Mouse (Mus musculus) MEL (cell line): Measurements from ENCODE around the gene Snx15. TPM values are rescaled to one million over a fixed set of nuclear protein-coding genes. Genes with fewer than 3 reads are reported as not detected.

Experiments
- DNase-seq: peaks from one replicate; pipeline ENCODE4 v3.0.0; 2011; ENCODE audit warnings: low read depth, low spot score
- H3K27ac ChIP-seq: 2 replicates; pipeline ENCODE4 v1.5.1; 2012; ENCODE audit warnings: low read depth, mild to moderate bottlenecking, control low read depth, low read length, moderate library complexity; ENCODE audit not compliant: control insufficient read depth
- H3K27me3 ChIP-seq, 2 experiments: fragments of 150-350 bp in 1 of 2; sonication (generic) in 1 of 2; 2 replicates each; pipeline ENCODE4 v1.6.1; 2012; ENCODE audit warnings: low read length in 2 of 2, mild to moderate bottlenecking in 2 of 2, improper control_type of control experiment in 1 of 2, moderate library complexity in 1 of 2; ENCODE audit not compliant: insufficient read depth in 2 of 2, control insufficient read depth in 1 of 2
- H3K36me3 ChIP-seq, 2 experiments: 2 replicates each; pipeline ENCODE4 v1.6.1; 2012 to 2014; ENCODE audit warnings: low read length in 2 of 2, improper control_type of control experiment in 1 of 2, inconsistent platforms in 1 of 2, mild to moderate bottlenecking in 1 of 2; ENCODE audit not compliant: insufficient read depth in 2 of 2, control insufficient read depth in 1 of 2
- H3K4me1 ChIP-seq, 2 experiments: fragments of 150-350 bp in 1 of 2; sonication (generic) in 1 of 2; 2 replicates each; pipeline ENCODE4 v1.6.1; 2012; ENCODE audit warnings: low read length in 2 of 2, improper control_type of control experiment in 1 of 2, mild to moderate bottlenecking in 1 of 2; ENCODE audit not compliant: insufficient read depth in 2 of 2, control insufficient read depth in 1 of 2
- H3K4me3 ChIP-seq, 2 experiments: fragments of 150-350 bp in 1 of 2; sonication (generic) in 1 of 2; 2 replicates each; pipeline ENCODE4 v1.5.1; 2012; ENCODE audit warnings: low read depth in 2 of 2, low read length in 2 of 2, mild to moderate bottlenecking in 2 of 2, moderate library complexity in 2 of 2, control low read depth in 1 of 2, improper control_type of control experiment in 1 of 2; ENCODE audit not compliant: control insufficient read depth in 1 of 2, insufficient read depth in 1 of 2
- H3K79me2 ChIP-seq: 2 replicates; pipeline ENCODE4 v1.6.1; 2012; ENCODE audit warnings: mild to moderate bottlenecking, low read length, moderate library complexity; ENCODE audit not compliant: control insufficient read depth, poor library complexity, insufficient read depth
- H3K9ac ChIP-seq: 2 replicates; pipeline ENCODE4 v1.6.1; 2012; ENCODE audit warnings: low read depth, mild to moderate bottlenecking, control low read depth, low read length, moderate library complexity; ENCODE audit not compliant: control insufficient read depth, poor library complexity, severe bottlenecking
- H3K9me3 ChIP-seq: fragments of 150-350 bp; sonication (generic); replicated peaks from 2 replicates; pipeline ENCODE4 v1.6.1; 2012; ENCODE audit warnings: mild to moderate bottlenecking, low read length, improper control_type of control experiment, moderate library complexity; ENCODE audit not compliant: insufficient read depth
- CHD1 ChIP-seq: IDR thresholded peaks from 2 replicates; pipeline ENCODE4 v1.6.1; 2012; ENCODE audit warnings: low read depth, mild to moderate bottlenecking, inconsistent platforms, low read length, improper control_type of control experiment
- CHD2 ChIP-seq: IDR thresholded peaks from 2 replicates; pipeline ENCODE4 v1.6.1; 2011; ENCODE audit warnings: low read length, improper control_type of control experiment
- CTCF ChIP-seq, 3 experiments: IDR thresholded peaks in 2 of 3; conservative IDR thresholded peaks in 1 of 3; 2 replicates each; pipeline ENCODE4 v1.5.1; 2011 to 2012; ENCODE audit warnings: low read length in 3 of 3, low read depth in 2 of 3, mild to moderate bottlenecking in 2 of 3, improper control_type of control experiment in 1 of 3, inconsistent platforms in 1 of 3, mixed read lengths in 1 of 3, moderate library complexity in 1 of 3; ENCODE audit not compliant: control insufficient read depth in 1 of 3, insufficient read depth in 1 of 3, poor library complexity in 1 of 3, severe bottlenecking in 1 of 3
- E2F4 ChIP-seq: IDR thresholded peaks from 2 replicates; pipeline ENCODE4 v1.6.1; 2011; ENCODE audit warnings: low read depth, low read length, improper control_type of control experiment, borderline replicate concordance
- ELF1 ChIP-seq: IDR thresholded peaks from 2 replicates; pipeline ENCODE4 v1.6.1; 2014; ENCODE audit warnings: low read depth, mild to moderate bottlenecking, inconsistent platforms, low read length, improper control_type of control experiment, moderate library complexity
- EP300 ChIP-seq, 2 experiments: IDR thresholded peaks; 2 replicates each; pipeline ENCODE4 v1.6.1; 2011; ENCODE audit warnings: improper control_type of control experiment in 2 of 2, low read length in 2 of 2, low read depth in 1 of 2, mild to moderate bottlenecking in 1 of 2
- GABPA ChIP-seq: IDR thresholded peaks from 2 replicates; pipeline ENCODE4 v1.6.1; 2012; ENCODE audit warnings: low read depth, mild to moderate bottlenecking, inconsistent platforms, low read length, improper control_type of control experiment, moderate library complexity
- GATA1 ChIP-seq: IDR thresholded peaks from 2 replicates; pipeline ENCODE4 v1.6.1; 2011; ENCODE audit warnings: low read depth, low read length, improper control_type of control experiment
- HCFC1 ChIP-seq: IDR thresholded peaks from 2 replicates; pipeline ENCODE4 v1.6.1; 2012; ENCODE audit warnings: low read depth, mild to moderate bottlenecking, inconsistent platforms, low read length, improper control_type of control experiment, moderate library complexity
- JUND ChIP-seq: IDR thresholded peaks from 2 replicates; pipeline ENCODE4 v1.6.1; 2011; ENCODE audit warnings: low read depth, mild to moderate bottlenecking, improper control_type of control experiment, low read length
- KAT2A ChIP-seq: conservative IDR thresholded peaks from 2 replicates; pipeline ENCODE4 v1.6.1; 2012; ENCODE audit warnings: low read depth, low read length, improper control_type of control experiment, inconsistent platforms
- MAFK ChIP-seq: IDR thresholded peaks from 2 replicates; pipeline ENCODE4 v1.6.1; 2011; ENCODE audit warnings: low read depth, mild to moderate bottlenecking, low read length, improper control_type of control experiment, borderline replicate concordance
- MAX ChIP-seq: IDR thresholded peaks from 2 replicates; pipeline ENCODE4 v1.6.1; 2011; ENCODE audit warnings: low read length, improper control_type of control experiment
- MAZ ChIP-seq: IDR thresholded peaks from 2 replicates; pipeline ENCODE4 v1.6.1; 2012; ENCODE audit warnings: low read depth, mild to moderate bottlenecking, inconsistent platforms, low read length, improper control_type of control experiment
- MEF2A ChIP-seq: IDR thresholded peaks from 2 replicates; pipeline ENCODE4 v1.6.1; 2014; ENCODE audit warnings: low read depth, mild to moderate bottlenecking, inconsistent platforms, low read length, improper control_type of control experiment; ENCODE audit not compliant: poor library complexity, insufficient replicate concordance, severe bottlenecking; ENCODE audit errors: extremely low read depth
- MXI1 ChIP-seq: IDR thresholded peaks from 2 replicates; pipeline ENCODE4 v1.6.1; 2011; ENCODE audit warnings: mild to moderate bottlenecking, low read depth, low read length, improper control_type of control experiment
- MYB ChIP-seq: IDR thresholded peaks from 2 replicates; pipeline ENCODE4 v1.6.1; 2011; ENCODE audit warnings: mild to moderate bottlenecking, low read depth, low read length, improper control_type of control experiment
- MYC ChIP-seq: IDR thresholded peaks from 2 replicates; pipeline ENCODE4 v1.6.1; 2011; ENCODE audit warnings: low read depth, mild to moderate bottlenecking, low read length, improper control_type of control experiment, moderate library complexity
- NELFE ChIP-seq: IDR thresholded peaks from 2 replicates; pipeline ENCODE4 v1.6.1; 2011; ENCODE audit warnings: low read depth, low read length, improper control_type of control experiment
- NRF1 ChIP-seq: IDR thresholded peaks from 2 replicates; pipeline ENCODE4 v1.6.1; 2014; ENCODE audit warnings: low read depth, mild to moderate bottlenecking, inconsistent platforms, low read length, improper control_type of control experiment, moderate library complexity; ENCODE audit not compliant: poor library complexity, insufficient read depth, severe bottlenecking
- POLR2A ChIP-seq, 2 experiments: IDR thresholded peaks; 2 replicates each; pipeline ENCODE4 v1.6.1; 2011 to 2012; ENCODE audit warnings: low read length in 2 of 2, mild to moderate bottlenecking in 2 of 2, control low read depth in 1 of 2, improper control_type of control experiment in 1 of 2, low read depth in 1 of 2, moderate library complexity in 1 of 2; ENCODE audit not compliant: control insufficient read depth in 1 of 2, insufficient read depth in 1 of 2, poor library complexity in 1 of 2
- POLR2AphosphoS5 ChIP-seq: IDR thresholded peaks from 2 replicates; pipeline ENCODE4 v1.6.1; 2012; ENCODE audit warnings: low read depth, borderline replicate concordance, mild to moderate bottlenecking, inconsistent platforms, low read length, moderate library complexity, mixed read lengths
- RAD21 ChIP-seq: IDR thresholded peaks from 2 replicates; pipeline ENCODE4 v1.6.1; 2011; ENCODE audit warnings: mild to moderate bottlenecking, low read depth, low read length, improper control_type of control experiment
- RCOR1 ChIP-seq: IDR thresholded peaks from 2 replicates; pipeline ENCODE4 v1.6.1; 2012; ENCODE audit warnings: low read depth, mild to moderate bottlenecking, inconsistent platforms, low read length, improper control_type of control experiment
- SIN3A ChIP-seq: IDR thresholded peaks from 2 replicates; pipeline ENCODE4 v1.6.1; 2012; ENCODE audit warnings: low read length, improper control_type of control experiment, inconsistent platforms
- SMC3 ChIP-seq: IDR thresholded peaks from 2 replicates; pipeline ENCODE4 v1.6.1; 2011; ENCODE audit warnings: low read depth, low read length, improper control_type of control experiment
- TAL1 ChIP-seq: IDR thresholded peaks from 2 replicates; pipeline ENCODE4 v1.6.1; 2012; ENCODE audit warnings: mild to moderate bottlenecking, inconsistent platforms, low read length, moderate library complexity, mixed read lengths
- TBP ChIP-seq: IDR thresholded peaks from 2 replicates; pipeline ENCODE4 v1.8.0; 2011; ENCODE audit warnings: low read depth, low read length, improper control_type of control experiment
- TCF12 ChIP-seq: IDR thresholded peaks from 2 replicates; pipeline ENCODE4 v1.6.1; 2014; ENCODE audit warnings: low read depth, mild to moderate bottlenecking, inconsistent platforms, low read length, improper control_type of control experiment, moderate library complexity
- UBTF ChIP-seq: IDR thresholded peaks from 2 replicates; pipeline ENCODE4 v1.6.1; 2012; ENCODE audit warnings: low read depth, mild to moderate bottlenecking, inconsistent platforms, low read length, improper control_type of control experiment, moderate library complexity, borderline replicate concordance; ENCODE audit not compliant: insufficient read depth
- USF1 ChIP-seq: IDR thresholded peaks from 2 replicates; pipeline ENCODE4 v1.6.1; 2014; ENCODE audit warnings: low read depth, mild to moderate bottlenecking, inconsistent platforms, low read length, improper control_type of control experiment, moderate library complexity
- USF2 ChIP-seq, 2 experiments: IDR thresholded peaks; 2 replicates each; pipeline ENCODE4 v1.6.1; 2011 to 2012; ENCODE audit warnings: improper control_type of control experiment in 2 of 2, low read length in 2 of 2, borderline replicate concordance in 1 of 2, inconsistent platforms in 1 of 2, low read depth in 1 of 2, mild to moderate bottlenecking in 1 of 2; ENCODE audit not compliant: insufficient read depth in 1 of 2
- ZC3H11A ChIP-seq: IDR thresholded peaks from 2 replicates; pipeline ENCODE4 v1.6.1; 2012; ENCODE audit warnings: low read depth, mild to moderate bottlenecking, inconsistent platforms, low read length, improper control_type of control experiment
- ZKSCAN1 ChIP-seq: IDR thresholded peaks from 2 replicates; pipeline ENCODE4 v1.6.1; 2012; ENCODE audit warnings: low read depth, mild to moderate bottlenecking, inconsistent platforms, low read length, improper control_type of control experiment, moderate library complexity
- ZMIZ1 ChIP-seq: IDR thresholded peaks from 2 replicates; pipeline ENCODE4 v1.6.1; 2012; ENCODE audit warnings: low read depth, mild to moderate bottlenecking, inconsistent platforms, low read length, improper control_type of control experiment, moderate library complexity
- ZNF384 ChIP-seq: IDR thresholded peaks from 2 replicates; pipeline ENCODE4 v1.6.1; 2012; ENCODE audit warnings: low read depth, mild to moderate bottlenecking, inconsistent platforms, low read length, improper control_type of control experiment
- polyA plus RNA-seq, 2 experiments: library from polyadenylated mRNA; stranded (reverse) in 1 of 2; unstranded in 1 of 2; fragments of >175 nt in 1 of 2; fragments of >200 nt in 1 of 2; gene quantifications; 2 replicates each; pipeline versions ENCODE4 v1.2.1 to v1.2.4; 2012; ENCODE audit warnings: low replicate concordance in 2 of 2, low read depth in 1 of 2; ENCODE audit not compliant: insufficient read length in 2 of 2, insufficient read depth in 1 of 2, missing spikeins in 1 of 2
- total RNA-seq: library from RNA; depleted of rRNA; stranded (reverse); fragments of 300-350 nt; gene quantifications from 2 replicates; pipeline ENCODE4 v1.2.3, GENCODE M21; 2012

Gene Snx15
- total and polyA plus RNA-seq, 3 experiments, result 20.4 to 35.3 TPM; not detected in 1

DNA sequence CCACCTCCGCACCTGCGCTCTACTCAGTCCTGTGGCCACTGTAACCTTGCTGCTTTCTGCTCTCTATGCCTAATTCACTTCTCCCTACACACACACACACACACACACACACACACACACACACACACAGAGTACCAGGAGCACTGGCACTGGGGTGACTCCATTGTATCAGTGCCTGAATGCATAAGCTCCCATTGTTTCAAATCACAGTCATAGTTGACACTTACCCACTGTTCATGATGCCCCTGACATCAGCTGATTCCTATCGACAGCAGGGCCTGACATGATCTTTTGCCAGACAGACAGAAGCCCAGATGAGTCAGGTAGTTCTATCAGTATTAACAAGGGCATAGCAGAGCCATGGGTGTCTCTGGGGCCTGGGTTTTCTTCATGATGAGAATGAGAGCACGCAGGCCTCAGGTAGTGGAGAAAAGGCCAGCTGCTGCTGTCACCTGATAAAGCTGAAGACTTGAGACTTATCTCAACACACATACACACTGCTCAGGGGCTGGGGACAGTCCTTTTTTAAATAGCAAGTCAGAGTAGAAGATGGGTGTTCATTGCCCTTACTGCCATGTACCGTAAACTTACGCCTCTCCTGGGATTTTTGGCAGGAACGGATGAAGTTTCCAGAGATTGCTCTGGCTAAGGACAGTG lies 4.2 kb upstream of the Snx15 start:
- no peaks in the 10 kb centered on the region for H3K9me3 ChIP-seq
- no peak overlapping the region for H3K9ac ChIP-seq
- H3K27ac ChIP-seq, result 0 out of 2 replicates have a peak overlapping the region, but pooled peaks have one; percentile 29
- peaks cover 6 to 46% of the 10 kb centered on the region in 2 experiments; a peak in 3 of 4 replicates for H3K4me1 ChIP-seq
- H3K4me3 ChIP-seq, result no peak overlapping the region
- H3K27me3 ChIP-seq, result no peaks in the 10 kb centered on the region
- peaks cover 2 to 18% of the 10 kb centered on the region in 2 experiments; a peak in 2 of 4 replicates for H3K36me3 ChIP-seq
- peak; percentile 76 for DNase-seq
- H3K79me2 ChIP-seq, result peaks cover 1% of the 10 kb centered on the region; the same call in 1 of the 2 replicates
- TF ChIP-seq CHD1 (no peak), ZMIZ1 (no peak), MAX (no peak), POLR2A (IDR thresholded peaks at IDR 0.05; ENCODE audit: control insufficient read depth in 1 of 2, insufficient read depth in 1 of 2, low read depth in 1 of 2, low read length in 2 of 2, poor library complexity in 1 of 2) (no peak), GABPA (no peak), RCOR1 (0 out of 2 replicates have a peak, but pooled peaks have one; percentile 28), CTCF (IDR thresholded peaks at IDR 0.05 in 2 of 3, conservative IDR thresholded peaks at IDR 0.05 in 1 of 3; ENCODE audit: control insufficient read depth in 1 of 3, insufficient read depth in 1 of 3, low read depth in 2 of 3, low read length in 3 of 3, poor library complexity in 1 of 3, severe bottlenecking in 1 of 3) (no peak), ZNF384 (no peak), ZC3H11A (no peak), ZKSCAN1 (no peak), USF1 (no peak), JUND (no peak), RAD21 (no peak), ELF1 (no peak), MYC (peak; percentile 56; the same call in 1 of the 2 replicates), SIN3A (peak; percentile 81), KAT2A (no peak), MYB (no peak), NRF1 (no peak), E2F4 (no peak), MAFK (no peak), MXI1 (0 out of 2 replicates have a peak, but pooled peaks have one; percentile 38), EP300 (IDR thresholded peaks at IDR 0.05; ENCODE audit: low read depth in 1 of 2, low read length in 2 of 2) (peak; percentile 75 to 78), TBP (no peak), GATA1 (peak; percentile 84), HCFC1 (peak; percentile 39; the same call in 1 of the 2 replicates), NELFE (no peak), UBTF (no peak), SMC3 (no peak), TCF12 (peak; percentile 93), MEF2A (no peak), TAL1 (peak; percentile 90), USF2 (IDR thresholded peaks at IDR 0.05; ENCODE audit: borderline replicate concordance in 1 of 2, insufficient read depth in 1 of 2, low read depth in 1 of 2, low read length in 2 of 2) (no peak), MAZ (0 out of 2 replicates have a peak, but pooled peaks have one; percentile 46), CHD2 (no peak), POLR2AphosphoS5 (no peak)
